12 mouse cellular contexts compared by ENCODE assay signal in genomic region chr13:22030493-22030892, GRCm38 (mm10). TPM values are rescaled to one million over a fixed set of nuclear protein-coding genes. Genes with fewer than 3 reads are reported as not detected.
DNase-seq lines count a peak whose midpoint lies in the region; ATAC-seq and TF ChIP-seq lines count a peak whose summit lies in the region.
"Had no signal": no experiment of that assay in that cellular context is flagged by ENCODE, and none has a peak within 500 bp of the region (broad histone marks: within the 10 kb centered on the region; RNA-seq: fewer than 3 reads in every experiment).

No protein-coding gene starts in this region.

- no peak for ATAC-seq in frontal cortex, adult (ENCODE audit: low TSS enrichment)
- ATAC-seq in monocyte, adult 5-6 weeks (replicated peaks; ENCODE audit: insufficient number of reproducible peaks, low FRiP score, low TSS enrichment, poor library complexity, severe bottlenecking) = no peak

- TF ChIP-seq POLR2A in cerebellum, adult 2 months (IDR thresholded peaks at IDR 0.05; ENCODE audit: borderline replicate concordance, insufficient read depth, low read length) = no peak

- TF ChIP-seq CTCF in cerebellum, adult 2 months (IDR thresholded peaks at IDR 0.05; ENCODE audit: borderline replicate concordance, insufficient read depth, low read depth, low read length) = peak; percentile 24; the same call in 1 of the 2 replicates
- peak; percentile 81 for TF ChIP-seq CTCF in layer of hippocampus, adult 2 months (conservative IDR thresholded peaks at IDR 0.05)

- no peak overlapping the region for H3K27ac ChIP-seq in cerebellum, adult 2 months (ENCODE audit: insufficient read depth, low read length)
- H3K27ac ChIP-seq in layer of hippocampus, adult 2 months = no peak overlapping the region
- H3K27ac ChIP-seq: limb, embryonic 13.5 days had no signal

- no peaks in the 10 kb centered on the region for H3K27me3 ChIP-seq in cerebellum, adult 2 months (ENCODE audit: control insufficient read depth, insufficient read depth, low read length)
- H3K27me3 ChIP-seq: limb, embryonic 13.5 days had no signal

- no peak for DNase-seq in cerebellum, adult 2 months
- no peak for DNase-seq in cerebellum, postnatal 25 days
- no peak for DNase-seq in layer of hippocampus, adult 2 months (ENCODE audit: low spot score in 2 of 2)
- no peak for DNase-seq in layer of hippocampus, postnatal 10 days (ENCODE audit: low spot score in 2 of 2)
- DNase-seq in B cell, adult 2 months = peak; percentile 37 to 51
- peak; percentile 74 for DNase-seq in embryo, embryonic 11 days
- DNase-seq: gastrocnemius, postnatal 14 days; heart, postnatal 36 days; right cerebral cortex, adult 18-20 months had no signal

- H3K4me1 ChIP-seq in cerebellum, adult 2 months (ENCODE audit: control insufficient read depth, insufficient read depth, low read length) = no peaks in the 10 kb centered on the region

- H3K4me3 ChIP-seq in cerebellum, adult 2 months (replicated peaks; ENCODE audit: insufficient read depth, low read depth, low read length) = no peak overlapping the region
- no peak overlapping the region for H3K4me3 ChIP-seq in layer of hippocampus, adult 2 months
- H3K4me3 ChIP-seq: limb, embryonic 13.5 days had no signal

- WGBS in cerebellum, adult 2 months = 4% methylated on average over 4 of the region's 4 CpGs

RNA-seq across cellular contexts. Expression of gene Hist1h2ah, which starts 4.9 kb away (rescaled TPM):
- polyA plus RNA-seq in cerebellum, adult 2 months (2012; rRNA removed) = not detected in 2 replicates
- total RNA-seq in layer of hippocampus, adult 2 months (2021) = 10 to 100 TPM; 12.5 to 17.0 TPM
- total RNA-seq in layer of hippocampus, postnatal 10 days (2021) = 10 to 100 TPM; 64.1 to 78.6 TPM
- 11.3 to 37.5 TPM in 2 of 3 replicates, not detected in the other for total RNA-seq in monocyte, adult 5-6 weeks (2017)

RNA-seq across cellular contexts. Expression of gene Hist1h2bk, which starts 5.2 kb away (rescaled TPM):
- 0.34 TPM in 1 of 2 replicates, not detected in the other for polyA plus RNA-seq in cerebellum, adult 2 months (2012; rRNA removed)
- total RNA-seq in layer of hippocampus, adult 2 months (2021) = 10 to 100 TPM; 23.5 to 24.4 TPM
- total RNA-seq in layer of hippocampus, postnatal 10 days (2021) = 10 to 100 TPM; 73.9 to 80.0 TPM
- 6.8 to 12.3 TPM (median 11.3 TPM) in 3 replicates for total RNA-seq in monocyte, adult 5-6 weeks (2017)

RNA-seq across cellular contexts. Expression of gene Hist1h4i, which starts 10.7 kb away (rescaled TPM):
- polyA plus RNA-seq in cerebellum, adult 2 months (2012; rRNA removed) = 8.8 and 9.8 TPM in 2 replicates
- 10 to 100 TPM; 64.2 to 71.7 TPM for total RNA-seq in layer of hippocampus, adult 2 months (2021)
- total RNA-seq in layer of hippocampus, postnatal 10 days (2021) = 10 to 100 TPM; 51.2 to 53.7 TPM
- total RNA-seq in monocyte, adult 5-6 weeks (2017) = 13.3 to 29.5 TPM (median 23.6 TPM) in 3 replicates

RNA-seq across cellular contexts. Expression of gene Hist1h2ag, which starts 12.3 kb away (rescaled TPM):
- polyA plus RNA-seq in cerebellum, adult 2 months (2012; rRNA removed) = 0.60 and 1.1 TPM in 2 replicates
- 10 to 100 TPM; 16.5 to 20.6 TPM for total RNA-seq in layer of hippocampus, adult 2 months (2021)
- 10 to 100 TPM; 33.8 to 36.8 TPM for total RNA-seq in layer of hippocampus, postnatal 10 days (2021)
- total RNA-seq in monocyte, adult 5-6 weeks (2017) = 17.4 to 59.7 TPM in 2 of 3 replicates, not detected in the other

RNA-seq across cellular contexts. Expression of gene Hist1h2bj, which starts 12.5 kb away (rescaled TPM):
- polyA plus RNA-seq in cerebellum, adult 2 months (2012; rRNA removed) = 0.97 and 1.5 TPM in 2 replicates
- total RNA-seq in layer of hippocampus, adult 2 months (2021) = 10 to 100 TPM; 12.9 to 15.9 TPM
- 10 to 100 TPM; 29.4 to 36.1 TPM for total RNA-seq in layer of hippocampus, postnatal 10 days (2021)
- 7.1 to 19.9 TPM in 2 of 3 replicates, not detected in the other for total RNA-seq in monocyte, adult 5-6 weeks (2017)

Comparison
In these comparisons a context has a peak if more than half of its experiments do, and no peak if none do; other contexts are left out.
1. DNase-seq: peak in B cell, adult 2 months (2 of 2) and embryo, embryonic 11 days (single experiment); none in cerebellum, adult 2 months (0 of 2), cerebellum, postnatal 25 days (0 of 2), layer of hippocampus, adult 2 months (0 of 2) and layer of hippocampus, postnatal 10 days (0 of 2).